Mouse (Mus musculus): ENCODE results near the gene Rasgef1a. TPM values are rescaled to one million over a fixed set of nuclear protein-coding genes. Genes with fewer than 3 reads are reported as not detected.

Rasgef1a gene
- polyA plus RNA-seq, 1 experiment: 0.91 TPM

DNA sequence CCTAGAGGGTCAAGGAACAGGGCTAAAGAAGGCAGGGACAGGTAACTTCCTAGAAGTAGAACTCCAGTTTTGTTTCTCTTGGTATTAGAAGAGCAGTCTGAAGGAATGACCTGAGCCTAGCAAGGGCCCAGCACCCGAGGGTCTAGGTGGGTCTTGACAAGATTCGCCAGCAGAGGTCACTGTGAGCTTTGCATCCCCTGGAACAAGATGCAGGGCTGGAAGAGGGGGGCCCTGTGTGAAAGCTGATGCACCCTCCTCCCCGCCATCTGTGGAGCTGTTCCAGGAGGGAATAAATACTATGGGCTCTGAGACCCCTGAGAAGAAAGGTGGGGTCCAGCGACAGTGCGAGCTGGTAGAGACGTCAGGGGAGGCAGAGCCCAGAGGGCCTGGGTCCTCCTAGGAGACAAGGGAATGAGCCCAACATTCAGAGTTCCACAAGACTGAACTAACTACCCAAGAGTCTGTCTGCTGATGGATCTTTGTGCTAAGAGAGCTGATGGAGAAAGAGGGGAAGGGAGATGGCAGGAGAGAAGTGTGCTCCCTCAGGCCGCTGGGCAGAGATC lies 53.8 kb downstream of the Rasgef1a start:
- no peak overlapping the region for H3K27ac ChIP-seq (ENCODE audit: insufficient read depth, low read length)
- peak overlapping the region; percentile 62 for H3K4me3 ChIP-seq (ENCODE audit: low read depth, low read length)
- H3K9me3 ChIP-seq (replicated peaks; ENCODE audit: control insufficient read depth, insufficient read depth, low read length, poor library complexity, severe bottlenecking): no peaks in the 10 kb centered on the region
- no peaks in the 10 kb centered on the region for H3K4me1 ChIP-seq (ENCODE audit: control insufficient read depth, insufficient read depth, low read length)
- H3K36me3 ChIP-seq (ENCODE audit: control insufficient read depth, insufficient read depth, low read length, poor library complexity, severe bottlenecking): no peaks in the 10 kb centered on the region
- peak overlapping the region; percentile 43; the same call in 1 of the 2 replicates for H3K9ac ChIP-seq (ENCODE audit: low read depth, poor library complexity, severe bottlenecking)
- no peaks in the 10 kb centered on the region for H3K27me3 ChIP-seq (ENCODE audit: control insufficient read depth, insufficient read depth, low read length, poor library complexity, severe bottlenecking)
- TF ChIP-seq EP300 (IDR thresholded peaks at IDR 0.05; ENCODE audit: insufficient read depth, low read depth, low read length) (no peak), POLR2A (IDR thresholded peaks at IDR 0.05; ENCODE audit: insufficient read depth, low read length) (no peak), CTCF (IDR thresholded peaks at IDR 0.05; ENCODE audit: low read depth, low read length) (peak; percentile 78)

DNA sequence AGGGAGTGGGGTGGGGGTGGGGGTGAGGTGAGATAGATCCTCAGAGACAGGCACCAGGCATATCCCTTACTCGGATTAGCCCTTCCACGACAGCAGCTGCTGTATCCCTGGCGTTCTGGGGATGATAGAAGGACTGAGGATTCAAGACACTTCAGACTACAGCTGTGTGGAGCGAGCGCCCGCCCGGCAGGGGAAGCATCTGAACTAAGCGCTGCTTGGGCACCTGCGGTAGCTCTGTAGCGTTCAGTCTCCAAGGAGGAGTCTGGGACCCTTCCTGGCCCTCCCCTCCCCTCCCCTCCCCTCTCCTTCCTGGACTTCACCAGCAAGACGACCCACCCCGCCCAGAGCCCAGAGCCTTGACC lies 54.6 kb downstream of the Rasgef1a start:
- H3K9me3 ChIP-seq (replicated peaks; ENCODE audit: control insufficient read depth, insufficient read depth, low read length, poor library complexity, severe bottlenecking): no peaks in the 10 kb centered on the region
- peak overlapping the region; percentile 62 for H3K4me3 ChIP-seq (ENCODE audit: low read depth, low read length)
- no peaks in the 10 kb centered on the region for H3K36me3 ChIP-seq (ENCODE audit: control insufficient read depth, insufficient read depth, low read length, poor library complexity, severe bottlenecking)
- TF ChIP-seq EP300 (IDR thresholded peaks at IDR 0.05; ENCODE audit: insufficient read depth, low read depth, low read length): no peak
- TF ChIP-seq CTCF (IDR thresholded peaks at IDR 0.05; ENCODE audit: low read depth, low read length): no peak
- no peak for TF ChIP-seq POLR2A (IDR thresholded peaks at IDR 0.05; ENCODE audit: insufficient read depth, low read length)
- H3K27ac ChIP-seq (ENCODE audit: insufficient read depth, low read length): no peak overlapping the region
- no peaks in the 10 kb centered on the region for H3K4me1 ChIP-seq (ENCODE audit: control insufficient read depth, insufficient read depth, low read length)
- H3K9ac ChIP-seq (ENCODE audit: low read depth, poor library complexity, severe bottlenecking): peak overlapping the region; percentile 43
- H3K27me3 ChIP-seq (ENCODE audit: control insufficient read depth, insufficient read depth, low read length, poor library complexity, severe bottlenecking): no peaks in the 10 kb centered on the region

GRCm38 (mm10) chr6:118066199-118067081 lies 55.2 kb downstream of the Rasgef1a start:
- H3K27ac ChIP-seq (ENCODE audit: insufficient read depth, low read length): peak overlapping the region; percentile 55
- TF ChIP-seq EP300 (IDR thresholded peaks at IDR 0.05; ENCODE audit: insufficient read depth, low read depth, low read length) (0 out of 2 replicates have a peak, but pooled peaks have one; percentile 57), CTCF (IDR thresholded peaks at IDR 0.05; ENCODE audit: low read depth, low read length) (no peak), POLR2A (IDR thresholded peaks at IDR 0.05; ENCODE audit: insufficient read depth, low read length) (no peak)
- peak overlapping the region; percentile 62 for H3K4me3 ChIP-seq (ENCODE audit: low read depth, low read length)
- peak overlapping the region; percentile 43 for H3K9ac ChIP-seq (ENCODE audit: low read depth, poor library complexity, severe bottlenecking)
- no peaks in the 10 kb centered on the region for H3K36me3 ChIP-seq (ENCODE audit: control insufficient read depth, insufficient read depth, low read length, poor library complexity, severe bottlenecking)
- H3K27me3 ChIP-seq (ENCODE audit: control insufficient read depth, insufficient read depth, low read length, poor library complexity, severe bottlenecking): no peaks in the 10 kb centered on the region
- H3K4me1 ChIP-seq (ENCODE audit: control insufficient read depth, insufficient read depth, low read length): no peaks in the 10 kb centered on the region
- H3K9me3 ChIP-seq (replicated peaks; ENCODE audit: control insufficient read depth, insufficient read depth, low read length, poor library complexity, severe bottlenecking): no peaks in the 10 kb centered on the region

- Histone ChIP-seq H3K4me1 (ENCODE audit: control insufficient read depth, insufficient read depth, low read length) (no peaks in the 10 kb centered on the region), H3K27ac (ENCODE audit: insufficient read depth, low read length) (no peak overlapping the region), H3K9me3 (replicated peaks; ENCODE audit: control insufficient read depth, insufficient read depth, low read length, poor library complexity, severe bottlenecking) (no peaks in the 10 kb centered on the region), H3K36me3 (ENCODE audit: control insufficient read depth, insufficient read depth, low read length, poor library complexity, severe bottlenecking) (no peaks in the 10 kb centered on the region), H3K9ac (ENCODE audit: low read depth, poor library complexity, severe bottlenecking) (no peak overlapping the region), H3K27me3 (ENCODE audit: control insufficient read depth, insufficient read depth, low read length, poor library complexity, severe bottlenecking) (no peaks in the 10 kb centered on the region), H3K4me3 (ENCODE audit: low read depth, low read length) (no peak overlapping the region)
- no peak for TF ChIP-seq EP300 (IDR thresholded peaks at IDR 0.05; ENCODE audit: insufficient read depth, low read depth, low read length)
- TF ChIP-seq POLR2A (IDR thresholded peaks at IDR 0.05; ENCODE audit: insufficient read depth, low read length): no peak
- TF ChIP-seq CTCF (IDR thresholded peaks at IDR 0.05; ENCODE audit: low read depth, low read length): peak; percentile 33
These were observed 56.5 kb downstream of the Rasgef1a start for GRCm38 (mm10) chr6:118067720-118068119.

DNA sequence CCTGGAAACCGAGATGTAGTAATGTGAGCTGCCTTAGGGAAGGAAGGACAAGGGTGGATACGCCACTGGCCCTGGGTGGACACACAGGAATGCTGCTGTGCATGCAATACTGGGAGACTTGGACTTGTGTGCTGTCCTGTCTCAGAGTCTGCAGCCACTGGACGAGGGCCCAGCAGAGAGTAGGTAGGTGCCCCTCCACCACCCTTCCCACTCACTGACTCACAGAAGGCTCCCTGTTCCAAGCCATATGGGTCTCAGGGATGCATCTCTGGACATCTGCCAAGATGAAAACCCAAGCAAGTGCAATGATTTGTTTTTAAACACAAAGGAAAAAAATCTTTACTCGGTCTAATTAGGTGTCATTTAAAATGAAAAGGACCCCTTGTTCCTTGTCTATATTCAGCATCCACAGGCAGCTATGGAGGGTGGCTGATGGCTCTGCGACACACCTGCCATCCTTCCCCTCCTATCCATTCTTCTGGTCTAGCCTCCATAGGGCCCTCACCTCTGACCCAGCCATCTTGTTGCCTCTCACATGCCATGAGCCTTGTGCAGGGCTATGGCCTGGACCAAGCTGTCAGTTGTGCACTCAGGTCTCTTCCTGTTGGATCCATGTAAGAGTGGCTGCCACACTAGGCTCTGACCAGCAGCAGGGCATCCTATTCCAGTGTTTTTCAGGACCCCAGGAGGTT lies 59.2 kb downstream of the Rasgef1a start:
- H3K4me3 ChIP-seq (ENCODE audit: low read depth, low read length): no peak overlapping the region
- no peak for TF ChIP-seq EP300 (IDR thresholded peaks at IDR 0.05; ENCODE audit: insufficient read depth, low read depth, low read length)
- no peak for TF ChIP-seq POLR2A (IDR thresholded peaks at IDR 0.05; ENCODE audit: insufficient read depth, low read length)
- no peak for TF ChIP-seq CTCF (IDR thresholded peaks at IDR 0.05; ENCODE audit: low read depth, low read length)
- H3K9me3 ChIP-seq (replicated peaks; ENCODE audit: control insufficient read depth, insufficient read depth, low read length, poor library complexity, severe bottlenecking): no peaks in the 10 kb centered on the region
- H3K27ac ChIP-seq (ENCODE audit: insufficient read depth, low read length): no peak overlapping the region
- no peaks in the 10 kb centered on the region for H3K4me1 ChIP-seq (ENCODE audit: control insufficient read depth, insufficient read depth, low read length)
- H3K27me3 ChIP-seq (ENCODE audit: control insufficient read depth, insufficient read depth, low read length, poor library complexity, severe bottlenecking): no peaks in the 10 kb centered on the region
- H3K36me3 ChIP-seq (ENCODE audit: control insufficient read depth, insufficient read depth, low read length, poor library complexity, severe bottlenecking): no peaks in the 10 kb centered on the region
- no peak overlapping the region for H3K9ac ChIP-seq (ENCODE audit: low read depth, poor library complexity, severe bottlenecking)

Data from ES-Bruce4 (cell line).